Mouse (Mus musculus) heart, adult 2 months (tissue): ENCODE results near the gene Fam104a. TPM values are rescaled to one million over a fixed set of nuclear protein-coding genes. Genes with fewer than 3 reads are reported as not detected.

ENCODE experiments used
- DNase-seq, 2 experiments: peaks; one replicate each; pipeline ENCODE4 v3.0.0; 2021
- H3K27ac ChIP-seq: fragments of 200-600 bp; 2 replicates; pipeline ENCODE4 v1.8.1; 2022
- H3K27me3 ChIP-seq: fragments of 200-500 bp; 2 replicates; pipeline ENCODE4 v1.6.1; 2012; ENCODE audit warnings: mild to moderate bottlenecking, low read length, inconsistent platforms, mixed read lengths; ENCODE audit not compliant: control insufficient read depth, insufficient read depth
- H3K36me3 ChIP-seq: fragments of 200-500 bp; 2 replicates; pipeline ENCODE4 v1.6.1; 2012; ENCODE audit warnings: low read length, inconsistent platforms; ENCODE audit not compliant: control insufficient read depth, insufficient read depth
- H3K4me1 ChIP-seq: fragments of 200-500 bp; 2 replicates; pipeline ENCODE4 v1.6.1; 2011; ENCODE audit warnings: low read length; ENCODE audit not compliant: control insufficient read depth, insufficient read depth
- H3K4me3 ChIP-seq: fragments of 200-600 bp; 2 replicates; pipeline ENCODE4 v1.8.1; 2022
- H3K79me2 ChIP-seq: fragments of 200-500 bp; replicated peaks from 2 replicates; pipeline ENCODE4 v1.6.1; 2012; ENCODE audit warnings: mild to moderate bottlenecking, inconsistent platforms, low read length, moderate library complexity, mixed read lengths; ENCODE audit not compliant: control insufficient read depth, insufficient read depth
- H3K9ac ChIP-seq: fragments of 200-500 bp; 2 replicates; pipeline ENCODE4 v1.6.1; 2012; ENCODE audit warnings: low read depth, mild to moderate bottlenecking, control low read depth, inconsistent platforms, low read length, mixed read lengths
- CTCF ChIP-seq: fragments of 200-600 bp; IDR thresholded peaks from 2 replicates; pipeline ENCODE4 v1.8.1; 2022; ENCODE audit warnings: antibody characterized with exemption, mild to moderate bottlenecking, moderate library complexity
- EP300 ChIP-seq: fragments of 200-500 bp; IDR thresholded peaks from 2 replicates; pipeline ENCODE4 v1.6.1; 2011; ENCODE audit warnings: low read depth, low read length, control low read depth; ENCODE audit not compliant: insufficient read depth
- POLR2A ChIP-seq: fragments of 200-500 bp; IDR thresholded peaks from 2 replicates; pipeline ENCODE4 v1.6.1; 2011; ENCODE audit warnings: mild to moderate bottlenecking, low read depth, low read length, control low read depth; ENCODE audit not compliant: insufficient read depth
- WGBS: fragments of 180-500 bp; shearing (Covaris S2); methylation state at CpG from one replicate; pipeline ENCODE4 v1.1.7; 2018; 5-methylcytosine and 5-hydroxymethylcytosine counted together
- intact Hi-C: fragments of 180-260 bp; cut with DNase I; formaldehyde crosslinking; loops from one replicate; pipeline ENCODE4 v1.15.1; 2025
- polyA plus RNA-seq: library from polyadenylated mRNA; depleted of rRNA; stranded (reverse); fragments of >200 nt; gene quantifications from 2 replicates; pipeline ENCODE4 v1.2.3, GENCODE M21; 2012
- total RNA-seq, 2 experiments: library from RNA; stranded (reverse); gene quantifications; 2 replicates each; pipeline ENCODE4 v1.2.3; 2021

Fam104a gene
- total and polyA plus RNA-seq, 3 experiments: 12.4 to 16.4 (median 15.3) TPM

- Histone ChIP-seq H3K27ac (peak overlapping the region; percentile 95), H3K36me3 (no peaks in the 10 kb centered on the region), H3K79me2 (peaks cover 6% of the 10 kb centered on the region), H3K4me3 (peak overlapping the region; percentile 93), H3K9ac (peak overlapping the region; percentile 99), H3K27me3 (no peaks in the 10 kb centered on the region), H3K4me1 (peaks cover 5% of the 10 kb centered on the region; the same call in 1 of the 2 replicates)
- intact Hi-C loops: loop anchor here (10.0 kb wide), 1 partner anchor 982 kb away; the partner anchor contains the start of gene Rpl38
- DNase-seq: peak in 1 of 2 experiments; percentile 44
- TF ChIP-seq CTCF (no peak), EP300 (no peak), POLR2A (no peak)
- WGBS: 2% methylated on average over 38 of the region's 38 CpGs
Measured at GRCm38 (mm10) chr11:113682897-113683626, 893 bp downstream of the Fam104a start.

GRCm38 (mm10) chr11:113681979-113682378 lies 2.0 kb downstream of the Fam104a start:
- Histone ChIP-seq H3K27me3 (no peaks in the 10 kb centered on the region), H3K4me3 (no peak overlapping the region), H3K27ac (no peak overlapping the region; the same call in 1 of the 2 replicates), H3K79me2 (peaks cover 9% of the 10 kb centered on the region), H3K9ac (no peak overlapping the region), H3K36me3 (no peaks in the 10 kb centered on the region), H3K4me1 (peaks cover 8% of the 10 kb centered on the region; the same call in 1 of the 2 replicates)
- no peak for DNase-seq
- TF ChIP-seq POLR2A (no peak), CTCF (no peak), EP300 (no peak)
- intact Hi-C loops: loop anchor here (10.0 kb wide), 1 partner anchor 983 kb away; the partner anchor contains the start of gene Rpl38

- WGBS: 72% methylated on average over 2 of the region's 2 CpGs
- Histone ChIP-seq H3K27ac (no peak overlapping the region), H3K79me2 (peaks cover 9% of the 10 kb centered on the region), H3K27me3 (no peaks in the 10 kb centered on the region), H3K9ac (no peak overlapping the region), H3K4me1 (peaks cover 8% of the 10 kb centered on the region; the same call in 1 of the 2 replicates), H3K4me3 (no peak overlapping the region), H3K36me3 (no peaks in the 10 kb centered on the region)
- TF ChIP-seq CTCF (no peak), POLR2A (no peak), EP300 (no peak)
- no peak for DNase-seq
- intact Hi-C loops: loop anchor here (10.0 kb wide), 1 partner anchor 984 kb away; the partner anchor contains the start of gene Rpl38
Measured at GRCm38 (mm10) chr11:113680954-113681353, 3.0 kb downstream of the Fam104a start.

GRCm38 (mm10) chr11:113678373-113678772 lies 5.6 kb downstream of the Fam104a start:
- Histone ChIP-seq H3K9ac (no peak overlapping the region), H3K27me3 (no peaks in the 10 kb centered on the region), H3K27ac (no peak overlapping the region), H3K36me3 (peaks cover 2% of the 10 kb centered on the region), H3K79me2 (peaks cover 10% of the 10 kb centered on the region), H3K4me1 (peaks cover 7% of the 10 kb centered on the region; the same call in 1 of the 2 replicates), H3K4me3 (no peak overlapping the region)
- peak; percentile 22 to 31 for DNase-seq
- intact Hi-C loops: no loop called here
- TF ChIP-seq CTCF: peak; percentile 22; the same call in 1 of the 2 replicates
- no peak for TF ChIP-seq EP300
- 63% methylated on average over 8 of the region's 8 CpGs for WGBS

GRCm38 (mm10) chr11:113677378-113677777 lies 6.6 kb downstream of the Fam104a start:
- TF ChIP-seq EP300: no peak
- no peak for TF ChIP-seq CTCF
- TF ChIP-seq POLR2A: no peak
- WGBS: 100% methylated on average over 2 of the region's 2 CpGs
- no peak for DNase-seq
- intact Hi-C loops: no loop called here
- Histone ChIP-seq H3K79me2 (peaks cover 8% of the 10 kb centered on the region), H3K4me3 (no peak overlapping the region), H3K36me3 (peaks cover 2% of the 10 kb centered on the region), H3K27ac (no peak overlapping the region), H3K9ac (no peak overlapping the region), H3K27me3 (no peaks in the 10 kb centered on the region), H3K4me1 (peaks cover 7% of the 10 kb centered on the region; the same call in 1 of the 2 replicates)

- WGBS: 80% methylated on average over 2 of the region's 2 CpGs
- no peak overlapping the region for H3K27ac ChIP-seq
- intact Hi-C loops: no loop called here
- H3K4me1 ChIP-seq: peaks cover 7% of the 10 kb centered on the region; the same call in 1 of the 2 replicates
- no peak overlapping the region for H3K9ac ChIP-seq
- peaks cover 2% of the 10 kb centered on the region for H3K36me3 ChIP-seq
- peaks cover 8% of the 10 kb centered on the region for H3K79me2 ChIP-seq
- DNase-seq: no peak
- no peak overlapping the region for H3K4me3 ChIP-seq
- H3K27me3 ChIP-seq: no peaks in the 10 kb centered on the region
- TF ChIP-seq CTCF: no peak
- TF ChIP-seq EP300: no peak
- TF ChIP-seq POLR2A: no peak
Measured at GRCm38 (mm10) chr11:113676847-113677246, 7.1 kb downstream of the Fam104a start.
